Mouse (Mus musculus) kidney, embryonic 15.5 days (tissue): ENCODE results near the gene Cabp2. TPM values are rescaled to one million over a fixed set of nuclear protein-coding genes. Genes with fewer than 3 reads are reported as not detected.

ENCODE experiments used
- ATAC-seq: fragments of 200-750 bp; cut with Nextera tagmentation; replicated peaks from 2 replicates; pipeline ENCODE4 v1.8.0; 2017; ENCODE audit warnings: moderate TSS enrichment; ENCODE audit not compliant: low FRiP score
- H3K27ac ChIP-seq: fragments of 300-500 bp; sonication (generic); 2 replicates; pipeline ENCODE4 v1.5.1; 2015; ENCODE audit warnings: mild to moderate bottlenecking, inconsistent platforms
- H3K27me3 ChIP-seq: fragments of 300-500 bp; sonication (generic); 2 replicates; pipeline ENCODE4 v1.6.1; 2015; ENCODE audit warnings: inconsistent platforms
- H3K36me3 ChIP-seq: fragments of 300-500 bp; sonication (generic); 2 replicates; pipeline ENCODE4 v1.6.1; 2015; ENCODE audit warnings: inconsistent platforms
- H3K4me1 ChIP-seq: fragments of 300-500 bp; sonication (generic); 2 replicates; pipeline ENCODE4 v1.6.1; 2015; ENCODE audit warnings: inconsistent platforms
- H3K4me2 ChIP-seq: fragments of 300-500 bp; sonication (generic); 2 replicates; pipeline ENCODE4 v1.6.1; 2015; ENCODE audit warnings: moderate library complexity, mild to moderate bottlenecking, inconsistent platforms
- H3K4me3 ChIP-seq: fragments of 300-500 bp; sonication (generic); replicated peaks from 2 replicates; pipeline ENCODE4 v1.5.1; 2015; ENCODE audit warnings: mild to moderate bottlenecking, inconsistent platforms
- H3K9ac ChIP-seq: fragments of 300-500 bp; sonication (generic); 2 replicates; pipeline ENCODE4 v1.6.1; 2015; ENCODE audit warnings: mild to moderate bottlenecking, inconsistent platforms
- H3K9me3 ChIP-seq: fragments of 300-500 bp; sonication (generic); replicated peaks from 2 replicates; pipeline ENCODE4 v1.6.1; 2016; ENCODE audit warnings: inconsistent platforms
- WGBS: fragments of 180-500 bp; shearing (Covaris S2); methylation state at CpG from one replicate; pipeline ENCODE4 v1.1.7; 2015; ENCODE audit warnings: mixed read lengths; 5-methylcytosine and 5-hydroxymethylcytosine counted together
- polyA plus RNA-seq: library from polyadenylated mRNA; unstranded; fragments of >200 nt; fragmentation: Nextera tagmentation; extraction: Ambion mirVana; gene quantifications from 2 replicates; pipeline ENCODE4 v1.2.1, GENCODE M21; 2015

Cabp2 gene
- polyA plus RNA-seq, 1 experiment from 2014 or later, result 0.84 TPM

GRCm38 (mm10) chr19:4087090-4087489, 5.7 kb downstream of the Cabp2 start:
- no peak for ATAC-seq
- 79% methylated on average over 5 of the region's 5 CpGs for WGBS
- Histone ChIP-seq H3K36me3 (no peaks in the 10 kb centered on the region), H3K9ac (no peak overlapping the region), H3K4me1 (0 out of 2 replicates have a peak, but pooled peaks cover 4% of the 10 kb centered on the region), H3K4me2 (no peak overlapping the region), H3K27ac (no peak overlapping the region), H3K9me3 (no peaks in the 10 kb centered on the region), H3K27me3 (peaks cover 3% of the 10 kb centered on the region; the same call in 1 of the 2 replicates), H3K4me3 (no peak overlapping the region)

- Histone ChIP-seq H3K4me3 (no peak overlapping the region), H3K4me1 (0 out of 2 replicates have a peak, but pooled peaks cover 4% of the 10 kb centered on the region), H3K9me3 (no peaks in the 10 kb centered on the region), H3K4me2 (no peak overlapping the region), H3K36me3 (no peaks in the 10 kb centered on the region), H3K27ac (no peak overlapping the region), H3K9ac (no peak overlapping the region), H3K27me3 (no peaks in the 10 kb centered on the region)
- no peak for ATAC-seq
- WGBS, result 48% methylated on average over 5 of the region's 5 CpGs
Observed at GRCm38 (mm10) chr19:4088146-4088545, 6.8 kb downstream of the Cabp2 start.

GRCm38 (mm10) chr19:4089128-4089527, 7.8 kb downstream of the Cabp2 start:
- WGBS, result 78% methylated on average over 6 of the region's 6 CpGs
- no peaks in the 10 kb centered on the region for H3K27me3 ChIP-seq
- ATAC-seq, result no peak
- no peaks in the 10 kb centered on the region for H3K9me3 ChIP-seq
- no peak overlapping the region for H3K4me3 ChIP-seq
- no peak overlapping the region for H3K9ac ChIP-seq
- H3K4me2 ChIP-seq, result no peak overlapping the region
- H3K27ac ChIP-seq, result no peak overlapping the region
- no peaks in the 10 kb centered on the region for H3K36me3 ChIP-seq
- no peaks in the 10 kb centered on the region for H3K4me1 ChIP-seq

GRCm38 (mm10) chr19:4090446-4090845, 9.1 kb downstream of the Cabp2 start:
- no peak overlapping the region for H3K27ac ChIP-seq
- no peaks in the 10 kb centered on the region for H3K9me3 ChIP-seq
- no peak for ATAC-seq
- H3K4me3 ChIP-seq, result no peak overlapping the region
- H3K9ac ChIP-seq, result no peak overlapping the region
- no peak overlapping the region for H3K4me2 ChIP-seq
- no peaks in the 10 kb centered on the region for H3K4me1 ChIP-seq
- WGBS, result 93% methylated on average over 3 of the region's 3 CpGs
- H3K36me3 ChIP-seq, result no peaks in the 10 kb centered on the region
- H3K27me3 ChIP-seq, result no peaks in the 10 kb centered on the region

- Histone ChIP-seq H3K36me3 (no peaks in the 10 kb centered on the region), H3K4me1 (peaks cover 6% of the 10 kb centered on the region), H3K4me3 (no peak overlapping the region), H3K27ac (no peak overlapping the region), H3K27me3 (no peaks in the 10 kb centered on the region), H3K9me3 (no peaks in the 10 kb centered on the region), H3K4me2 (no peak overlapping the region), H3K9ac (no peak overlapping the region)
- no peak for ATAC-seq
- WGBS, result 57% methylated on average over 2 of the region's 2 CpGs
Observed at GRCm38 (mm10) chr19:4091383-4091782, 10.0 kb downstream of the Cabp2 start.

- H3K4me1 ChIP-seq, result peaks cover 12% of the 10 kb centered on the region
- H3K9ac ChIP-seq, result no peak overlapping the region
- H3K27me3 ChIP-seq, result no peaks in the 10 kb centered on the region
- no peak overlapping the region for H3K4me2 ChIP-seq
- no peak overlapping the region for H3K27ac ChIP-seq
- H3K4me3 ChIP-seq, result no peak overlapping the region
- H3K36me3 ChIP-seq, result no peaks in the 10 kb centered on the region
- H3K9me3 ChIP-seq, result no peaks in the 10 kb centered on the region
- no peak for ATAC-seq
- WGBS, result 43% methylated on average over 3 of the region's 3 CpGs
Observed at GRCm38 (mm10) chr19:4092750-4093149, 11.4 kb downstream of the Cabp2 start.

GRCm38 (mm10) chr19:4093772-4094171, 12.4 kb downstream of the Cabp2 start:
- Histone ChIP-seq H3K27me3 (no peaks in the 10 kb centered on the region), H3K4me2 (no peak overlapping the region), H3K4me3 (no peak overlapping the region), H3K27ac (no peak overlapping the region), H3K9me3 (no peaks in the 10 kb centered on the region), H3K4me1 (peaks cover 22% of the 10 kb centered on the region), H3K36me3 (no peaks in the 10 kb centered on the region), H3K9ac (no peak overlapping the region)
- no peak for ATAC-seq
- 59% methylated on average over 7 of the region's 7 CpGs for WGBS

GRCm38 (mm10) chr19:4094348-4094747, 13.0 kb downstream of the Cabp2 start:
- no peaks in the 10 kb centered on the region for H3K36me3 ChIP-seq
- H3K9ac ChIP-seq, result no peak overlapping the region
- H3K4me3 ChIP-seq, result no peak overlapping the region
- no peaks in the 10 kb centered on the region for H3K9me3 ChIP-seq
- H3K4me2 ChIP-seq, result no peak overlapping the region
- peaks cover 28% of the 10 kb centered on the region for H3K4me1 ChIP-seq
- WGBS, result 80% methylated on average over 3 of the region's 3 CpGs
- no peak overlapping the region for H3K27ac ChIP-seq
- H3K27me3 ChIP-seq, result no peaks in the 10 kb centered on the region
- no peak for ATAC-seq

GRCm38 (mm10) chr19:4094774-4095303, 13.5 kb downstream of the Cabp2 start:
- Histone ChIP-seq H3K27me3 (no peaks in the 10 kb centered on the region), H3K27ac (no peak overlapping the region), H3K9me3 (no peaks in the 10 kb centered on the region), H3K4me1 (peaks cover 33% of the 10 kb centered on the region), H3K9ac (no peak overlapping the region), H3K4me2 (no peak overlapping the region), H3K4me3 (no peak overlapping the region), H3K36me3 (no peaks in the 10 kb centered on the region)
- 77% methylated on average over 5 of the region's 5 CpGs for WGBS
- ATAC-seq, result no peak

GRCm38 (mm10) chr19:4095802-4096201, 14.4 kb downstream of the Cabp2 start:
- no peaks in the 10 kb centered on the region for H3K9me3 ChIP-seq
- WGBS, result 68% methylated on average over 3 of the region's 3 CpGs
- no peak overlapping the region for H3K27ac ChIP-seq
- H3K4me2 ChIP-seq, result peak overlapping the region; percentile 81
- H3K4me3 ChIP-seq, result no peak overlapping the region
- H3K4me1 ChIP-seq, result peaks cover 43% of the 10 kb centered on the region
- no peaks in the 10 kb centered on the region for H3K36me3 ChIP-seq
- ATAC-seq, result no peak
- H3K9ac ChIP-seq, result no peak overlapping the region
- peaks cover 9% of the 10 kb centered on the region for H3K27me3 ChIP-seq

GRCm38 (mm10) chr19:4096642-4097440, 15.5 kb downstream of the Cabp2 start, which contains the start of gene Cdk2ap2:
Gene Cdk2ap2 (plus strand): TSS chr19:4097182.
- Histone ChIP-seq H3K9ac (peak within 1 kb of the TSS; percentile 57), H3K4me1 (peaks cover 52% of the 10 kb centered on the region), H3K36me3 (no peaks in the 10 kb centered on the region), H3K4me2 (peak within 1 kb of the TSS; percentile 81), H3K27ac (peak within 1 kb of the TSS; percentile 95), H3K4me3 (peak within 1 kb of the TSS; percentile 65), H3K27me3 (peaks cover 20% of the 10 kb centered on the region), H3K9me3 (no peaks in the 10 kb centered on the region)
- WGBS, result under 1% methylated on average over 65 of the region's 65 CpGs
- ATAC-seq, result peak; percentile 93

- Histone ChIP-seq H3K9ac (peak overlapping the region; percentile 53), H3K27ac (peak overlapping the region; percentile 91), H3K27me3 (peaks cover 24% of the 10 kb centered on the region), H3K4me3 (peak overlapping the region; percentile 65), H3K4me1 (peaks cover 52% of the 10 kb centered on the region), H3K9me3 (no peaks in the 10 kb centered on the region), H3K4me2 (peak overlapping the region; percentile 81), H3K36me3 (0 out of 2 replicates have a peak, but pooled peaks cover 3% of the 10 kb centered on the region)
- peak; percentile 57 for ATAC-seq
- WGBS, result 2% methylated on average over 21 of the region's 21 CpGs
Observed at GRCm38 (mm10) chr19:4097441-4097825, 16.1 kb downstream of the Cabp2 start.
